Mouse (Mus musculus) heart, embryonic 13.5 days (tissue): ENCODE data around the gene Slc35b2. TPM values are rescaled to one million over a fixed set of nuclear protein-coding genes. Genes with fewer than 3 reads are reported as not detected.

Experiments
- ATAC-seq: fragments of 200-750 bp; cut with Nextera tagmentation; 2 replicates; pipeline ENCODE4 v1.8.0; 2017; ENCODE audit warnings: moderate TSS enrichment; ENCODE audit not compliant: insufficient number of reproducible peaks, low FRiP score, low TSS enrichment; ENCODE audit errors: extremely low read depth
- H3K27ac ChIP-seq: fragments of 300-500 bp; sonication (generic); replicated peaks from 2 replicates; pipeline ENCODE4 v1.5.1; 2015; ENCODE audit warnings: moderate library complexity, mild to moderate bottlenecking, inconsistent platforms
- H3K27me3 ChIP-seq: fragments of 300-500 bp; sonication (generic); replicated peaks from 2 replicates; pipeline ENCODE4 v1.6.1; 2015; ENCODE audit warnings: mild to moderate bottlenecking, inconsistent platforms
- H3K36me3 ChIP-seq: fragments of 300-500 bp; sonication (generic); 2 replicates; pipeline ENCODE4 v1.6.1; 2015; ENCODE audit warnings: mild to moderate bottlenecking, inconsistent platforms
- H3K4me1 ChIP-seq: fragments of 300-500 bp; sonication (generic); 2 replicates; pipeline ENCODE4 v1.6.1; 2015; ENCODE audit warnings: inconsistent platforms
- H3K4me2 ChIP-seq: fragments of 300-500 bp; sonication (generic); 2 replicates; pipeline ENCODE4 v1.6.1; 2015; ENCODE audit warnings: inconsistent platforms, mild to moderate bottlenecking, moderate library complexity
- H3K4me3 ChIP-seq: fragments of 300-500 bp; sonication (generic); 2 replicates; pipeline ENCODE4 v1.5.1; 2015; ENCODE audit warnings: moderate library complexity, mild to moderate bottlenecking, inconsistent platforms
- H3K9ac ChIP-seq: fragments of 300-500 bp; sonication (generic); 2 replicates; pipeline ENCODE4 v1.6.1; 2015; ENCODE audit warnings: inconsistent platforms, mild to moderate bottlenecking, moderate library complexity
- H3K9me3 ChIP-seq: fragments of 300-500 bp; sonication (generic); 2 replicates; pipeline ENCODE4 v1.6.1; 2016; ENCODE audit warnings: inconsistent platforms
- WGBS: fragments of 180-500 bp; shearing (Covaris S2); methylation state at CpG from one replicate; pipeline ENCODE4 v1.1.7; 2015; ENCODE audit warnings: mixed read lengths; 5-methylcytosine and 5-hydroxymethylcytosine counted together
- polyA plus RNA-seq: library from polyadenylated mRNA; unstranded; fragments of >200 nt; fragmentation: Nextera tagmentation; extraction: Ambion mirVana; gene quantifications from 2 replicates; pipeline ENCODE4 v1.2.1, GENCODE M21; 2015

Gene Slc35b2
- polyA plus RNA-seq, 1 experiment from 2014 or later: 91.8 TPM

DNA sequence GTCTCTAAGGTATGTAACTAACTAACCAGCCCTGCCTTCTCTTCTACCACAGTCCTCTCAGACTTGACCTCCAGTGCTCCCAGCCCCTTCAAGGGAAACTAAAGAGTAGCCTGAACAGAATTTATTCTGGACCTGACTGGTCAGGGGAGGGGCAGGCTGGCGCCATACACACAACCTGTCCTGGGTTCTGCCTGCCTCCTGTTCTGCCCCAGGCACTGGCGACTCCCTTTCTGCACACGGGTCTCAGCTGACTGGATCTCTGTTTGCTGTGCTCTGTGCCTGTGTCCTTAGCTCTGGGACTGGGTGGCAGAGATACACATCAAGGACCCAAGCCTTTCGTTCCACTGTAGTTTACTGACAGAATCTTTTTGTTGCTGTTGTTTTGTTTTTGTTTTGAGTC lies 15.9 kb downstream of the Slc35b2 start:
- Histone ChIP-seq H3K9ac (no peak overlapping the region), H3K27ac (no peak overlapping the region), H3K36me3 (no peaks in the 10 kb centered on the region), H3K27me3 (no peaks in the 10 kb centered on the region), H3K4me3 (no peak overlapping the region), H3K9me3 (no peaks in the 10 kb centered on the region), H3K4me1 (peaks cover 52% of the 10 kb centered on the region), H3K4me2 (no peak overlapping the region)
- 84% methylated on average over 4 of the region's 4 CpGs for WGBS
- no peak for ATAC-seq

GRCm38 (mm10) chr17:45580958-45581477 lies 17.3 kb downstream of the Slc35b2 start:
- H3K9ac ChIP-seq: peak overlapping the region; percentile 33; the same call in 1 of the 2 replicates
- peaks cover 56% of the 10 kb centered on the region for H3K4me1 ChIP-seq
- H3K27ac ChIP-seq: peak overlapping the region; percentile 59
- H3K4me3 ChIP-seq: no peak overlapping the region
- WGBS: 32% methylated on average over 12 of the region's 12 CpGs
- H3K36me3 ChIP-seq: peaks cover under 1% of the 10 kb centered on the region; the same call in 1 of the 2 replicates
- no peaks in the 10 kb centered on the region for H3K9me3 ChIP-seq
- 0 out of 2 replicates have a peak overlapping the region, but pooled peaks have one; percentile 4 for H3K4me2 ChIP-seq
- no peak for ATAC-seq
- H3K27me3 ChIP-seq: no peaks in the 10 kb centered on the region

DNA sequence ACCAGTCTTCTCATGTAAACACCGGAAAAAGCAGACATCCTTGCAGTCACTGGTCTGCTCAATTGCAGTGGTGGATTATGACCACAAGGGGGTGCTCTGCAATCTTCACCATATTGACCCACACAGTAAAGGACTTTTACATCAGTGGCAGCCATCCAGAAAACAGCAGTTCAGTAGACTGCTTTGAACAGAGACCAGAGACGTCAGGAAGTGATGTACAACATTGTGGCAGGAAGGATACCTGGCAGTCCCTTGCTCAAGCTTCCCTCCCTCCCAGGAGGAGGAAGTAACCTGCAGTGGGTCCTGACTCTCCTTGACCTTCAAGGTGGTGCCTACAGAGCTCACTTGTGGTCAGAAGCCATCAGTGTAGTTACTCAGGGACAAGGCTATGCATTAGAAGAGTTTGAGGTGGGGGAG lies 17.9 kb downstream of the Slc35b2 start:
- Histone ChIP-seq H3K36me3 (peaks cover 6% of the 10 kb centered on the region), H3K4me1 (peaks cover 59% of the 10 kb centered on the region), H3K4me2 (no peak overlapping the region), H3K9me3 (peaks cover 3% of the 10 kb centered on the region; the same call in 1 of the 2 replicates), H3K27ac (peak overlapping the region; percentile 59), H3K4me3 (no peak overlapping the region), H3K27me3 (no peaks in the 10 kb centered on the region), H3K9ac (no peak overlapping the region)
- WGBS: 12% methylated on average over 2 of the region's 2 CpGs
- no peak for ATAC-seq

- no peak for ATAC-seq
- Histone ChIP-seq H3K36me3 (peaks cover 12% of the 10 kb centered on the region), H3K4me1 (peaks cover 59% of the 10 kb centered on the region), H3K27me3 (no peaks in the 10 kb centered on the region), H3K27ac (peak overlapping the region; percentile 59; the same call in 1 of the 2 replicates), H3K4me3 (no peak overlapping the region), H3K9me3 (peaks cover 7% of the 10 kb centered on the region; the same call in 1 of the 2 replicates), H3K4me2 (no peak overlapping the region), H3K9ac (no peak overlapping the region)
- 68% methylated on average over 6 of the region's 6 CpGs for WGBS
Observed at GRCm38 (mm10) chr17:45582188-45582587, 18.5 kb downstream of the Slc35b2 start.

DNA sequence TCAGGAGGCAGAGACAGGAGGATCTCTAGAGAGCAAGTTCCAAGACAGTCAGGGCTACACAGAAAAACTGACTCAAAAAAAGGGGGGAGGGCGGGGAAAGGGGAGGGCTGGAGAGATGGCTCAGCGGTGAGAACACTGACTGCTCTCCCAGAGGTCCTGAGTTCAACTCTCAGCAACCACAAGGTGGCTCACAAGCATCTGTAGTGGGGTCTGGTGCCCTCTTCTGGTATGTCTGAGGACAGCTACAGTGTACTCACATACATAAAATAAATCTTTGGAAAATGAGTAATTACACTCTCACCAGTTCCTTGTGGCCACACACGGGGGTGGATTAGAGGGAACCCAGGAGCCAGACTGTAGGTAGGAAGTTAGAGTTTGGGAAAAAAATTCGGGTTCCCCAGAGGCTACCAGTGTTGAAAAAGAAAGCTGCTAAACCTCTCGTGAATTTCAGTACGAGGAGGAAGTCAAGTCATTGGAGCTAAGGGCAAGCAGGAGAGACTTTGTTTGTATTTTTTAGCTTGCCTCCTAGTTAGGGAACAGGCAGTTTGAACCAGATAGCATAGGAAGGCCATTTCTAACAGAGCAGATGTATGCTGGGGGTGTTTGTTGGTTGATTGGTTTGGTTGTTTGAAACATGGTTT lies 19.2 kb downstream of the Slc35b2 start:
- Histone ChIP-seq H3K4me1 (peaks cover 56% of the 10 kb centered on the region), H3K27ac (0 out of 2 replicates have a peak overlapping the region, but pooled peaks have one; percentile 95), H3K4me2 (no peak overlapping the region), H3K27me3 (no peaks in the 10 kb centered on the region), H3K36me3 (peaks cover 19% of the 10 kb centered on the region), H3K9ac (no peak overlapping the region), H3K4me3 (no peak overlapping the region), H3K9me3 (peaks cover 7% of the 10 kb centered on the region; the same call in 1 of the 2 replicates)
- no peak for ATAC-seq
- WGBS: 62% methylated on average over 6 of the region's 6 CpGs

- Histone ChIP-seq H3K9ac (peak overlapping the region; percentile 60), H3K36me3 (peaks cover 33% of the 10 kb centered on the region), H3K9me3 (peaks cover 7% of the 10 kb centered on the region; the same call in 1 of the 2 replicates), H3K27ac (peak overlapping the region; percentile 95), H3K4me2 (peak overlapping the region; percentile 45), H3K27me3 (no peaks in the 10 kb centered on the region), H3K4me1 (peaks cover 46% of the 10 kb centered on the region), H3K4me3 (peak overlapping the region; percentile 17; the same call in 1 of the 2 replicates)
- 29% methylated on average over 12 of the region's 12 CpGs for WGBS
- ATAC-seq: peak; percentile 45
Observed at GRCm38 (mm10) chr17:45584096-45584896, 20.6 kb downstream of the Slc35b2 start.

DNA sequence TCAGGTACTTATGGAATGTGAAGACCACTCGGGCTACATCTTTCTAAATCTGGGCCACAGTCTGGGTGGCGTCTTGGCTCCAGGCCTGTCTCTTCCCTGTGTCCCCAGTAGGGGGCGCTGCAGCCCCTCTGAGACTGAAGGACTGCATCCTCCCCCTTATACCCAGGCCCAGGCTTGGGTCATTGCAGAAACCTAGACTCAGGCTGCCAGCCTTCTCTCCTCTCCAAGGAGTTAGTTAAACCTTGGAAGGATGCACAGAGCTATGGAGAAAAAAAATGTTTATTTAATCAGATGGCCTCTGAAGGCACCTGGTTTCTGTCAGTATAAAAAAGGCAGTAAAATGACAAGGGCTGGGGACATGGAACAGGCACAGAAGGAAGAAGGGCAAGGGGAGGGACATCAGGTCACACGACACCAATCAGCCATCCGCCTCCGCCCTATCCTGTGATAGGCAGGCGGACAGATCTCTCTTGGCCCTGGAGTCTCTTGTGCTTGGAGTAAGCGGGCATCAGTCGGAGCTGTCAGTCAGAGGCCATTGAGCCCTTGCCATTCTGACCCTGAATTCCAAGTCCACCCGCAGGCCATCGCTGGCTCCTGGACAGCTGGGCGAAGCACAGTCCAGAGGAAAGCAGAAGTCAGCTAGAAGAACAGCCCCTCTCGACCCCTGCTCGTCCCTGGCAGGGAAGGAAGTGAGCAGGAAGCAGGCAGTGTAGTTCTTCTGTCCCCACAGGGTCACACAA lies 21.4 kb downstream of the Slc35b2 start:
- Histone ChIP-seq H3K36me3 (peaks cover 41% of the 10 kb centered on the region), H3K9me3 (peaks cover 7% of the 10 kb centered on the region; the same call in 1 of the 2 replicates), H3K9ac (peak overlapping the region; percentile 60), H3K4me3 (peak overlapping the region; percentile 17; the same call in 1 of the 2 replicates), H3K27me3 (no peaks in the 10 kb centered on the region), H3K4me2 (peak overlapping the region; percentile 45), H3K27ac (peak overlapping the region; percentile 95), H3K4me1 (peaks cover 46% of the 10 kb centered on the region)
- WGBS: 8% methylated on average over 14 of the region's 14 CpGs
- ATAC-seq: peak; percentile 53; the same call in 1 of the 2 replicates

DNA sequence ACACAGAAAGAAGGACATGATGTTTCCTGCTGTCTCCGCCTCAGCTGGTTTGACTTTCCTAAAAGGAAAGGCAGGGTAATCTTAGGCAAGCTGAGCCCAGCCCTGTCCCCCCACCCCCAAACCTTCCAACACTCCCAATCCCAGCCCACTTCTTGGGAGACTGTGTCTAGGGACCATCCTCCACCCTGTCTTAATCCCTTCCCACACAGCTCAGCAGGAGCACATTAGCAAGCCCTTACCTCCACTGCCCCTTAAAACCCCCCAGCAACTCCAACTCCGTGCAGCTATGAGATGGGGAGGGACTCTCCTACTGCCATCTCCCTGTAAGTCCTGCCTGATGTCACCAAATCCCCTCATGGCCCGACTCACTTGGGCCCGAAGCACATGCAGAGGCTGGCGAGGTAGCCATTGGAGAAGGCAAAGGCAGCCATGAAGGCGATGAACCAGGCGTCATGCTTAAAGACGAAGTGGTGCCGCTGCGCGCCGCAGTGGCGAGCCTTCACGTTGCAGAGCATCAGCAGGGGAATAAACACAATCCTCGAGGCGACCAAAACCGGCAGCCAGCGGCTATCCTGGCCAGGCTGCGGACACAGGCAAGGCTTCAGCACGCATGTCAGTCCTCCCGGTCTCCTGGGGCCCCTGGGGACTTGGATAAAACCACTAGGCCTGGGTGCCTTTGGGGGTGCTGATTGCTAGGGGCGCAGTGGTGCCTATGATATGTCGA lies 22.2 kb downstream of the Slc35b2 start:
- Histone ChIP-seq H3K4me3 (no peak overlapping the region), H3K9me3 (peaks cover 7% of the 10 kb centered on the region; the same call in 1 of the 2 replicates), H3K36me3 (peaks cover 43% of the 10 kb centered on the region), H3K4me2 (peak overlapping the region; percentile 45; the same call in 1 of the 2 replicates), H3K4me1 (peaks cover 46% of the 10 kb centered on the region), H3K9ac (peak overlapping the region; percentile 44), H3K27ac (peak overlapping the region; percentile 95), H3K27me3 (no peaks in the 10 kb centered on the region)
- no peak for ATAC-seq
- WGBS: 63% methylated on average over 23 of the region's 23 CpGs

GRCm38 (mm10) chr17:45586449-45586837 lies 22.8 kb downstream of the Slc35b2 start:
- Histone ChIP-seq H3K4me2 (no peak overlapping the region), H3K9ac (no peak overlapping the region), H3K4me1 (peaks cover 47% of the 10 kb centered on the region), H3K27ac (peak overlapping the region; percentile 95; the same call in 1 of the 2 replicates), H3K36me3 (peaks cover 43% of the 10 kb centered on the region), H3K27me3 (no peaks in the 10 kb centered on the region), H3K9me3 (peaks cover 7% of the 10 kb centered on the region; the same call in 1 of the 2 replicates), H3K4me3 (no peak overlapping the region)
- 93% methylated on average over 3 of the region's 3 CpGs for WGBS
- ATAC-seq: no peak

DNA sequence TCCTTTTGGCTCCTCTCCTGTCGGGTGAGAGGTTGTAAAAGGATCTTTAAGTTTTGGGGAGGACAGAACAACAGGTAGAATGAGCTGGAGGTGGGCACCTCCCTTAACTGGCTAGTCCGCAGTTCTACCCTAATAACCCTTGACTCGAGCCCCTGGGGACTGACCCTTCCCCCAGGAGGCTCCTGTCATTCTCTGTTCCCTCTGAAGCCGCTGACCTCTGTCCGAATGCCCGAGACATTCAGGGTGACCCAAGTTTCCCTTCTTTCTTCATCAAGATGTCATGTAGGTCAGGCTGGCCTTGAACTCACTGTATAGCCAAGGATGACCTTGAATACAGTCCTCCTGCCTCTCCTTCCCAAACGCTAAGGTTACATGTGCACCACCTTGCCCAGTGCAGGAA lies 24.7 kb downstream of the Slc35b2 start:
- no peak for ATAC-seq
- Histone ChIP-seq H3K9me3 (peaks cover 7% of the 10 kb centered on the region; the same call in 1 of the 2 replicates), H3K27me3 (no peaks in the 10 kb centered on the region), H3K36me3 (peaks cover 43% of the 10 kb centered on the region), H3K9ac (no peak overlapping the region), H3K4me1 (peaks cover 55% of the 10 kb centered on the region), H3K4me2 (no peak overlapping the region), H3K4me3 (no peak overlapping the region), H3K27ac (no peak overlapping the region)
- 93% methylated on average over 7 of the region's 7 CpGs for WGBS
